8 mouse cellular contexts compared by ENCODE assay signal in genomic region chr17:81231771-81232170, GRCm38 (mm10).
DNase-seq lines count a peak whose midpoint lies in the region.
"Not testable (repeated sequence)": the region's sequence is repeated elsewhere in the genome, so short reads cannot be mapped to it uniquely, and the experiment has no call there.

No protein-coding gene starts in this region.

- peak; percentile 1 to 2 for DNase-seq in B cell, adult 2 months
- peak; percentile 19 for DNase-seq in T-cell, adult 2 months (ENCODE audit: low spot score)
- peak; percentile 6 for DNase-seq in gastrocnemius, postnatal 14 days
- DNase-seq in ovary, postnatal 36 days (ENCODE audit: low spot score) = peak; percentile 8
- peak; percentile 2 to 13 for DNase-seq in spleen, adult 18-20 months
- DNase-seq in spleen, postnatal 4 days (ENCODE audit: low spot score in 2 of 2) = peak; percentile 36 to 69
- DNase-seq in thymus, postnatal 14 days = peak; percentile 4
- peak; percentile 4 to 10 for DNase-seq in thymus, postnatal 36 days

- intact Hi-C loops in gastrocnemius, postnatal 14 days (cut with DNase I; ENCODE audit: low total_unique reads) = not testable (repeated sequence)

Comparison
In these comparisons a context has a peak if more than half of its experiments do, and no peak if none do; other contexts are left out.
1. Peak in every context shown above with its lines: DNase-seq.
2. DNase-seq: peak in every context shown above with its lines; median percentile 52 in spleen, postnatal 4 days; 19 in T-cell, adult 2 months; 8 in ovary, postnatal 36 days; 8 in spleen, adult 18-20 months; 7 in thymus, postnatal 36 days; 6 in gastrocnemius, postnatal 14 days; 4 in thymus, postnatal 14 days; 2 in B cell, adult 2 months.